Mouse (Mus musculus) limb, embryonic 10.5 days (tissue): ENCODE measurements at regions not wholly inside any gene's neighbourhood (a gene's known extent, or its start where the extent isn't known, plus 50 kb on each side); places are given as distances from the start of the nearest gene placed in this dataset.

ENCODE experiments used
- DNase-seq: peaks from one replicate; pipeline ENCODE4 v3.0.0-alpha.2; 2017; ENCODE audit warnings: low spot score
- H3K27ac ChIP-seq: fragments of 300-500 bp; sonication (generic); 2 replicates; pipeline ENCODE4 v1.5.1; 2016; ENCODE audit warnings: mild to moderate bottlenecking
- H3K27me3 ChIP-seq: fragments of 300-500 bp; sonication (generic); 2 replicates; pipeline ENCODE4 v1.6.1; 2016; ENCODE audit warnings: low read depth, mild to moderate bottlenecking; ENCODE audit not compliant: poor library complexity, severe bottlenecking
- H3K36me3 ChIP-seq: fragments of 300-500 bp; sonication (generic); 2 replicates; pipeline ENCODE4 v1.6.1; 2016; ENCODE audit warnings: mild to moderate bottlenecking, moderate library complexity
- H3K4me1 ChIP-seq: fragments of 300-500 bp; sonication (generic); 2 replicates; pipeline ENCODE4 v1.6.1; 2016
- H3K4me3 ChIP-seq: fragments of 300-500 bp; sonication (generic); 2 replicates; pipeline ENCODE4 v1.5.1; 2016; ENCODE audit warnings: mild to moderate bottlenecking, moderate library complexity
- H3K9me3 ChIP-seq: fragments of 300-500 bp; sonication (generic); replicated peaks from 2 replicates; pipeline ENCODE4 v1.6.1; 2016; ENCODE audit warnings: mild to moderate bottlenecking
- WGBS: fragments of 180-500 bp; shearing (Covaris S2); methylation state at CpG from one replicate; pipeline ENCODE4 v1.1.7; 2016; 5-methylcytosine and 5-hydroxymethylcytosine counted together

DNA sequence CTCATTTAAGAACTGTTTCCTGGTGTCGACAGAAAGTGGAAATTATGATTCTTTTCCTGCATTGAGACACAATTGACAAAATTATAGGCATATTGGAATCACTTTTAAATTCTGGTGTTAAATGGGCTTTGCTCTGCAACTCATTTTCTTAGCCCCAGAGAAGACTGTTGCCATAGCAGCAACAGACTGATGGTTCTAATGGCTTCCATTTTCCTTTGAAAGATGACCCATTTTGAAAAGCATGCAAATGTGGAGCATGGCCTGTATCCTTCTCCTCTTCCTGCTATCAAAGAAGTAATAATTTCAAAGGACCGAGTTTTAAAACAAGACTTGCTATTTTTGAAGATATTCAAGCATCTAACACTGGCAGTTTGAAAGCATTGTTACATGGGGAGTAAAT, 494.9 kb upstream of the Intu start:
- WGBS: 79% methylated on average over 2 of the region's 2 CpGs
- no peak for DNase-seq

DNA sequence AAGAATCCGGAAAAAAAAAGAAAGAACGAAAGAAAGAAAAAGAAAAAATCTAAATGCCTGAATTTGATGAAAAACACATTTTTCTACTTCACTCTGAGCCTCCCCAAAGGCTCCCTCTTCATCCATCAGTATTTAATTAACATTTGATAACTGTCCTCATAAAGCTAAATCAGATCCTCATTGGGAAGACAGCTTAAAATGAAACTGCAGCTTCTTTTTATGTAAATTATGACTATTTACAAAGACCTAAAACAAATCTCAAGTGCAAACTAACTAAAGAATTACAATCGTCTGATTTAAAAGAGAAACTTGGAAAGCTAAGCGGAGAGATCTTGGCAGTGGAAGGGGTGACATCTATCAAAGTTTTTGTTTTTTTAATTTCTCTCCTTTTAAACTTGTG, 481.4 kb upstream of the Intu start:
- DNase-seq: no peak
- Histone ChIP-seq H3K4me1 (0 out of 2 replicates have a peak, but pooled peaks cover 5% of the 10 kb centered on the region), H3K27me3 (no peaks in the 10 kb centered on the region), H3K27ac (no peak overlapping the region), H3K4me3 (no peak overlapping the region), H3K9me3 (no peaks in the 10 kb centered on the region), H3K36me3 (no peaks in the 10 kb centered on the region)
- 75% methylated on average over 4 of the region's 4 CpGs for whole genome bisulfite sequencing

More for the DNA sequence above, 494.9 kb upstream of the Intu start:
- no peak overlapping the region for H3K27ac ChIP-seq
- H3K4me3 ChIP-seq: no peak overlapping the region
- no peaks in the 10 kb centered on the region for H3K36me3 ChIP-seq
- H3K27me3 ChIP-seq: no peaks in the 10 kb centered on the region
- no peaks in the 10 kb centered on the region for H3K9me3 ChIP-seq
- H3K4me1 ChIP-seq: no peaks in the 10 kb centered on the region

DNA sequence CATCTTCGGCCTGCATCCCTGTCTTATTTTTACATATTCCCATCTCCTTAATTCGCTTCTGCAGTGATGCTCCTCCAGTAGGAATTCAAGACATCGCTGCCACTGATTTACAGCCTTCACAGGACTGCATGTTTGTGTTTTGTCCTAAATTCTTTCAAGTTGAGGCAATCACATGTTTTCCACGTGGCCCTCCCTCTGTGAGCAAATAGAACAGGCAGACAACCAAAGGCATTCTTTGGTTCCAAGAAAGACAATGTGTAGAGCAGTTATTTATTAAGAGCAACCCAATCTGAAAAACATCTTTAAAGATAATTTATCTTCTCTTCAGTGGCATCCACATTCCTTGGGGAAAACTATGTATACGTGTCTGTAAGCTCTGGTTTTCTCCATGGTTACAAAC, 472.8 kb upstream of the Intu start:
- Histone ChIP-seq H3K4me1 (no peaks in the 10 kb centered on the region), H3K9me3 (no peaks in the 10 kb centered on the region), H3K36me3 (no peaks in the 10 kb centered on the region), H3K4me3 (no peak overlapping the region), H3K27me3 (no peaks in the 10 kb centered on the region), H3K27ac (no peak overlapping the region)
- WGBS: 79% methylated on average over 5 of the region's 5 CpGs
- no peak for DNase-seq

DNA sequence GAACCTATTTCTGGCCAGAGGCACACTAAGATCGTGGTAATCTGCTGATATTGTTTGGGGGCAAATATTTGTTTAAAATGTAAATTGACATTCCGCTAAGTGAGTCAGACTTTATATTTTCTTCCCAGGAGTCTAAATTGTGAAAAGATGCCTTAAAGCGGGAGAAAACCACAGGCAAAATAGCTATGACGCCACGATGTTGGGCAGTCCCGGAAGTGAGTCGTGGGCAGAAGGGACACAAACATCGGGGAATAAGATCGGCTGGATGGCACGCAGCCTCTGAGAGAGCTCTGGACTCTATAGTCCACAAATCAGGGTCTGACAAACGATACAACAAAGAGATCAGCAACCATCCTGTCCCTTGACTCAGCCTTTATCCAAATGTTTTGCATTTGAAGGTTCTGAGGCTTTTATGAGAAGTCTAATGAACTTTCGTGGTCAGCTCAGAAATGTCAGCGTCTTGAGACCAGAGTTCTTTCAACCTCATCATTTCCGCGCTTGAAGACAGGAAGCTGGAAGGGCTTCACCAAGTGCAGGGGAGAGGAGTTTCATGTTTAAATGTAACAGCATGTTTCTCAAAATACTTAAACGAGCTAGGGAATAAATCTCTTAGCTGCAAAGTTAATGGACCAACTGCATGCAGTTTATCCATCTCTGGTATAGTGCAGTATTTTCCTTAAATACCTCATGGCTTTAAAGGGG, 472.2 kb upstream of the Intu start:
- Histone ChIP-seq H3K27ac (no peak overlapping the region), H3K27me3 (no peaks in the 10 kb centered on the region), H3K9me3 (no peaks in the 10 kb centered on the region), H3K4me3 (no peak overlapping the region), H3K36me3 (no peaks in the 10 kb centered on the region), H3K4me1 (no peaks in the 10 kb centered on the region)
- no peak for DNase-seq
- 74% methylated on average over 16 of the region's 16 CpGs for WGBS

DNA sequence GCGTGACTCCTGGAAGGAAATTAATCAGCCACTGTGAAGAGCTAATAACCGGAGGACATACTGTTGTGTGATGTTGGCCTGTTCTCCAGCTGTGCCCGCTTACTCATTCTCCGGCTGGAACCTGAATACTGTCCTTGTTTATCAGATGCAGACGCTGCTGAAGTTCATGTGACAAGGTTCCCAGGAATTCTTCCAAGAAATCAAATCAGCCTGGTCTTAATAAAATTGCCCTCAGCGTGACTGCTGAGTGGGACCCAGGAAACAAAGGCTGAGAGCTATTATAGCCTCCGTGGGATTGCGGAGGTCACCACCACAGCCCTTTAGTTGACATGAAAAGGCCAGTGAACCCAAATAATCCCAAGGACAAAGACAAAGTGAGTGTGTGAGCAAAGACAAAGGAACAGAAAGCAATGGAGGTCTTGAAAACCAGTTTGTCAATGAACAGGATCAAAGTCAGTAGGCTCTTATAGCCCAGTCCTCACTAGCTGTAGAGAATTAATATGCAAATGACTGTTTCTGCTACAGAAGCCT, 460.9 kb upstream of the Intu start:
- H3K4me1 ChIP-seq: no peaks in the 10 kb centered on the region

DNA sequence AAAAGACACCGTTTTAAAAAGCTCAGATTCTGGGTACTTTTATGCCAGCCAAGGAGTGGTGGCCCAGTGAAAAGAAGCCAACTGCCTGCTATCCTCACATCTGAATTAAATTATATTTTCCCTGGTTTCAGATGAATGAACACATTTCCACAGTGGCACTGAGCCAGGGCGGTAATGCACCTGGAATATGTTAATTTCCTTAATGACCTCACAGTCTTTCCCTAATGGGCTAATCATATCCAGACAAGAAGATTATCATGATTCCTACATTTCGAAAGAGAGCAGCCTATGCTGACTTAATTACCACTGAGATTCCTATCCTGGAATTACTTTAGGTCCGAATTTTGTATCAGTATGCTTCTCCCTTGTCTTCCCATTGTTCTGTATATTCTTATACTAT, 454.3 kb upstream of the Intu start:
- Histone ChIP-seq H3K36me3 (no peaks in the 10 kb centered on the region), H3K27ac (no peak overlapping the region), H3K27me3 (no peaks in the 10 kb centered on the region), H3K9me3 (no peaks in the 10 kb centered on the region), H3K4me3 (no peak overlapping the region), H3K4me1 (peaks cover 13% of the 10 kb centered on the region)
- no peak for DNase-seq
- WGBS: 68% methylated on average over 4 of the region's 4 CpGs

More for the DNA sequence above, 460.9 kb upstream of the Intu start:
- Histone ChIP-seq H3K9me3 (no peaks in the 10 kb centered on the region), H3K4me3 (no peak overlapping the region), H3K27ac (no peak overlapping the region), H3K27me3 (no peaks in the 10 kb centered on the region), H3K36me3 (no peaks in the 10 kb centered on the region)
- WGBS: 58% methylated on average over 8 of the region's 8 CpGs
- no peak for DNase-seq

DNA sequence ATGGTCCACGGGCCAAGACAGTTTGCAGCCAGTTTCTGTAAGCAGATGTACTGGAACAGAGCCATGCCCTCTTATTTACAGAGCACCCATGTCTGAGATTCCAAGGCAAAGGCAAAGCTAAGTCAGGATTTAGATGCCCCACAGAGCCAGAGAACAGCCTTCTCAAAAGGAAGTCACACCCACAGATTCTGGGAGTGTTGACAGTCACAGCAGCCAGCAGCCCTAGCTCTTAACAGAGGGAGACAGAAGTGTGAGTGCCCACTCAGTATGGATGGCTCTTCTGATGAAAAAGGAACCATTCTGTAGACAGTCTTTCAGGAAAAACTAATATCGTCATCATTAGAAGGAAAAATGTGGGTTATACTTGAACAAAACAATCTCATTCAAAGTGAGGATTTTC, 446.0 kb upstream of the Intu start:
- WGBS: 88% methylated on average over 2 of the region's 2 CpGs
- Histone ChIP-seq H3K4me1 (peaks cover 7% of the 10 kb centered on the region), H3K27ac (no peak overlapping the region), H3K9me3 (no peaks in the 10 kb centered on the region), H3K4me3 (no peak overlapping the region), H3K27me3 (no peaks in the 10 kb centered on the region), H3K36me3 (no peaks in the 10 kb centered on the region)
- DNase-seq: no peak

DNA sequence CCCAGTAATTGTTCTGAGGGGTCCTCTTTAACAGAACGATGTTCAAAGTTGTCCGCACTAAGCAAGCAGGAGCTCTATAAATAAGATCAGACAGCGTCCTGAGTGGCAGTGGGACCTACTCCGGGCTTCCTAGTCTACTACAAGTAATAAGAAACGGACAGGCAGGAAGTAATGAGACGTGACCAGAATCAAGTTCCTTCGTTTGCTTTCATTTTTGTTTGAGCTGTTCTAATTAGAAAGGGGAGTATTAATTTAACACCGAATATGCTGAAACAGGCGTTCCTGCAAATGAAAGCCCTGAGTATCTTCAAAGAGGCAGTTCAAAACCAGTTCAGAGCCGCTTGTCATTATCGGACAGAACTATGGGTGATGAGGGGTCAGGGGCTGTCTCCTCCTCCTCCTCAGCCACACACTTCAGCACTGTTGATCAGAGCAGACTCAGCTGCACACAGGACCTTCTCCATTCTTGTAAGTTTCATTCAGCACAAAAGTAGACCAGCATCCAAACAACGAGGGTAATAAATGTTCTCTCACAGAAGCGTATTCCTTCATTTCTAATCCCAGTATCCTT, 439.2 kb upstream of the Intu start:
- no peak overlapping the region for H3K4me3 ChIP-seq
- 0 out of 2 replicates have a peak, but pooled peaks cover 3% of the 10 kb centered on the region for H3K4me1 ChIP-seq
- no peak overlapping the region for H3K27ac ChIP-seq
- no peak for DNase-seq
- H3K27me3 ChIP-seq: no peaks in the 10 kb centered on the region
- H3K9me3 ChIP-seq: no peaks in the 10 kb centered on the region
- whole genome bisulfite sequencing: 77% methylated on average over 13 of the region's 13 CpGs
- H3K36me3 ChIP-seq: no peaks in the 10 kb centered on the region

DNA sequence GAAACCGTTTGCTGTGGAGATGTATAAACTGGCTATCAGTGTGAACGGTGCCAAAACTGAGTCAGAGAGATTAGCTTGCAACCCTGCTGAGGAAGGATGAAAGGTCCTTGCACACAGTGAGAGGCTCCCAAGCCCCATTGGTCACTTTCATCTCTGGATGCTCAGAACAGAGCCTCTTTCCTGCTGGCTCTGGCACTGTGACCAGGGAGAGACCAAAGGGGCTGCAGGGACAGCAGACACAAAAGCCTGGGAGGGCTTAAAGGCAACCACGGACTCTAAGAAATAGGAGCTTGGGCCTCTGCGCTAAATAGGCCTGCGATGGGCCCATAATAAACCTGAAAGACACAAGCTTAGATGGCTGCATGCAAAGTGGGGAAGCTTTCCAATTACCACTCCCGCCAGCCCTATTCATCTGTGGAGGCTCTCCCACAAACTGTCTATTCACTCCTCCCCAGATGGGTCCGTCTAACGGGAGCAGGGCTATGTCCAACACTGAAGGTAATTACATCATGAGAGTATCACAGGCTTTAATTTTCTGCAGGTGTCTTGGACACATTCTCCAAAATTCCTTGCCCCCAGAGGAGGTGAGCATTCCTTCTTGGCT, 438.2 kb upstream of the Intu start:
- H3K4me1 ChIP-seq: 0 out of 2 replicates have a peak, but pooled peaks cover 3% of the 10 kb centered on the region
- H3K27ac ChIP-seq: no peak overlapping the region
- WGBS: 78% methylated on average over 8 of the region's 8 CpGs
- H3K27me3 ChIP-seq: no peaks in the 10 kb centered on the region
- no peaks in the 10 kb centered on the region for H3K9me3 ChIP-seq
- no peaks in the 10 kb centered on the region for H3K36me3 ChIP-seq
- DNase-seq: no peak
- no peak overlapping the region for H3K4me3 ChIP-seq

DNA sequence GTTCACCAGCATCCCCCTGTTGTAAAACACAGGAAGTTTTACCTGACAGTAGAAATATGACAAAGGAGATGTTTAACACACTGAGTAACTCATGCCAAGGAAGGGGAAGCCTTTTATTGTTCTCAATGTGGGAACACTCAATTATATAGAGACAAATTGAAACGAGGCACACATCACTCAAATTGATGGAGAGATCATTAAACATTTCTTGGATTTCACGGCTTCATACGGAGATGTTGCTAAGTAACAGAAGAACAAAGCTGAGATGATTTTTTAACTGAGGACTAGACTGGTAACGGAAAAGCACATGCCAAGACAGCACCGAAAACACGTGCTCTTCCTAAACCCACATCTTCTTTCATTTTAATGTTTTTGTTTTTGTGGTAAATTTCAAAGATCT, 437.0 kb upstream of the Intu start:
- Histone ChIP-seq H3K9me3 (no peaks in the 10 kb centered on the region), H3K27me3 (no peaks in the 10 kb centered on the region), H3K27ac (no peak overlapping the region), H3K4me3 (no peak overlapping the region), H3K4me1 (0 out of 2 replicates have a peak, but pooled peaks cover 3% of the 10 kb centered on the region), H3K36me3 (no peaks in the 10 kb centered on the region)
- no peak for DNase-seq
- 86% methylated on average over 6 of the region's 6 CpGs for WGBS

DNA sequence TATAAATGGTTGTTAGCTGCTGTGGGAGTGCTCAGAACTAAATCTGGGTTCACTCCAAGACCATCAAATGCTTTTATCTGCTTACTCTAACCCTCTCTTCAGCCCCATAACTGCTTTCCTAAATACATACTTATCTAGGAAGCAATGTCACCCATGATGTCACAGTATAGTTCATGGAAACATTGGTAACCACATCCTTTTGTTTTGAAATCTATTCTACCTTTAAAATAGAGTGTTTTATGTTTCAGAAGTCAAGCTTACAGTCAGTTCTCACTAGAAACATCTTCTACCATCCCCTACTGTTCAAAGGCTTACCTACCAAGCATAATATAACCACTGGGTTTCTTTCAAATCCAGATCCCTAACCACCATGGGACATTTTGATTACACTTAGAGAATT, 436.4 kb upstream of the Intu start:
- H3K27me3 ChIP-seq: no peaks in the 10 kb centered on the region
- H3K36me3 ChIP-seq: no peaks in the 10 kb centered on the region
- no peak for DNase-seq

DNA sequence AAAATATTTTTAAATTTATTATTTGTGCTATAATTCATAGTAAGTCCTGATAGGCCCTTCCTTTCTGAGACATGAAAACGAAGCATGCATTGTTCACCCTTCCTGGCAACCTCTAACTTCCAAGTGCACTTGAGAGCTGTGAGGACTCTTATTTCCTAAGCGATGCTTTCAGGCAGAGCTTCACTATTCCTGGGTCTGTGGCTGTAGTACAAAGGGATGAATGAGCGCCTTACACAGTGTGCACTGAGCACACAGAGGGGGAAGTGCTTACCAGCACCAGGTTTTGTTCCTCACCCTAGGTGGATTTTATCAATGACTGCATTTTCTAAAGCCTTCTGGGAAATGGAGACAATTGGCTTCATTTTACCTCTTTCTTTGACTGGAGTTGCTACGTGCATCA, 428.4 kb upstream of the Intu start:
- DNase-seq: no peak
- 82% methylated on average over 4 of the region's 4 CpGs for WGBS

More for the DNA sequence above, 436.4 kb upstream of the Intu start:
- Histone ChIP-seq H3K4me1 (0 out of 2 replicates have a peak, but pooled peaks cover 3% of the 10 kb centered on the region), H3K27ac (no peak overlapping the region), H3K9me3 (no peaks in the 10 kb centered on the region), H3K4me3 (no peak overlapping the region)

DNA sequence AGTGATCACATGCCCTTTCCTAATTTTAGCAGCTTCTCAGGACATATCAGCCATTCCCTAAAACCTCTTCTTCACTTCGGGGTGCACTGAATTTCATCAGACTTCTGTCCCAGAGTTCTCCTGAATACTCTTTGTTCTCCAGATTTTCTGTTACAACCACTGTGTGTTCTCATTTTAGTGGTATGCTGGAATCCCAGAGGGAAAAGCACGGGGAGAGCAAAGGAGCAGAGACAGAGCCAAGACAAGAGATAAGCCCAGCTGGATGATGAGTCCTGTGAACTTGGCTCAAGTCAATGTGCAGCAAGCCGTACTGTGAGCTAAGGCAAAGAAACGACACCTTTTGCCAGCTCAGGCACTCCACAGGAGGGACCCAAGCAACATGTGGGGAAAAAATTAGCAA, 416.3 kb upstream of the Intu start:
- no peaks in the 10 kb centered on the region for H3K9me3 ChIP-seq
- 74% methylated on average over 4 of the region's 4 CpGs for WGBS
- H3K4me3 ChIP-seq: no peak overlapping the region
- no peak for DNase-seq
- H3K27me3 ChIP-seq: no peaks in the 10 kb centered on the region
- peaks cover 7% of the 10 kb centered on the region; the same call in 1 of the 2 replicates for H3K4me1 ChIP-seq
- H3K27ac ChIP-seq: no peak overlapping the region
- no peaks in the 10 kb centered on the region for H3K36me3 ChIP-seq

More for the DNA sequence above, 428.4 kb upstream of the Intu start:
- Histone ChIP-seq H3K36me3 (no peaks in the 10 kb centered on the region), H3K27ac (no peak overlapping the region; the same call in 1 of the 2 replicates), H3K9me3 (no peaks in the 10 kb centered on the region), H3K4me1 (no peaks in the 10 kb centered on the region), H3K27me3 (no peaks in the 10 kb centered on the region), H3K4me3 (no peak overlapping the region)
